Mouse (Mus musculus): ENCODE data around the gene Pip4k2c. TPM values are rescaled to one million over a fixed set of nuclear protein-coding genes. Genes with fewer than 3 reads are reported as not detected.

The Pip4k2c gene
- total and polyA plus RNA-seq, 2 experiments from 2014 or later, result 23.7 to 25.0 TPM

- ATAC-seq (ENCODE audit: insufficient read depth, low read depth), result no peak
- peaks cover 49% of the 10 kb centered on the region for H3K36me3 ChIP-seq (replicated peaks; ENCODE audit: control insufficient read depth, insufficient read depth, low read length)
- H3K4me2 ChIP-seq (ENCODE audit: low read depth, low read length), result no peak overlapping the region
- no peak overlapping the region for H3K9ac ChIP-seq (replicated peaks; ENCODE audit: low read depth, low read length)
- no peak for DNase-seq (ENCODE audit: low spot score)
- 87% methylated on average over 11 of the region's 11 CpGs for WGBS
- no peak overlapping the region for H3K27ac ChIP-seq (ENCODE audit: low read depth)
- no peaks in the 10 kb centered on the region for H3K27me3 ChIP-seq (ENCODE audit: control insufficient read depth, insufficient read depth, low read length)
- H3K4me3 ChIP-seq (ENCODE audit: low read depth, low read length), result no peak overlapping the region
- peaks cover 14% of the 10 kb centered on the region for H3K4me1 ChIP-seq (ENCODE audit: control insufficient read depth, insufficient read depth)
- TF ChIP-seq CTCF (IDR thresholded peaks at IDR 0.05; ENCODE audit: low read depth) (no peak), EP300 (IDR thresholded peaks at IDR 0.05; ENCODE audit: low read depth) (no peak)
- no peaks in the 10 kb centered on the region for H3K9me3 ChIP-seq (replicated peaks; ENCODE audit: control insufficient read depth, low read length)
Observed at GRCm38 (mm10) chr10:127199474-127199873, 11.9 kb downstream of the Pip4k2c start.

GRCm38 (mm10) chr10:127199068-127199467 is 12.3 kb downstream of the Pip4k2c start:
- H3K4me2 ChIP-seq (ENCODE audit: low read depth, low read length), result no peak overlapping the region
- no peak for TF ChIP-seq CTCF (IDR thresholded peaks at IDR 0.05; ENCODE audit: low read depth)
- no peak for TF ChIP-seq EP300 (IDR thresholded peaks at IDR 0.05; ENCODE audit: low read depth)
- DNase-seq (ENCODE audit: low spot score) (no peak), ATAC-seq (ENCODE audit: insufficient read depth, low read depth) (no peak)
- no peak overlapping the region for H3K4me3 ChIP-seq (ENCODE audit: low read depth, low read length)
- peaks cover 14% of the 10 kb centered on the region for H3K4me1 ChIP-seq (ENCODE audit: control insufficient read depth, insufficient read depth)
- 71% methylated on average over 5 of the region's 5 CpGs for WGBS
- no peak overlapping the region for H3K9ac ChIP-seq (replicated peaks; ENCODE audit: low read depth, low read length)
- no peak overlapping the region for H3K27ac ChIP-seq (ENCODE audit: low read depth)
- no peaks in the 10 kb centered on the region for H3K27me3 ChIP-seq (ENCODE audit: control insufficient read depth, insufficient read depth, low read length)
- H3K36me3 ChIP-seq (replicated peaks; ENCODE audit: control insufficient read depth, insufficient read depth, low read length), result peaks cover 48% of the 10 kb centered on the region
- no peaks in the 10 kb centered on the region for H3K9me3 ChIP-seq (replicated peaks; ENCODE audit: control insufficient read depth, low read length)

DNA sequence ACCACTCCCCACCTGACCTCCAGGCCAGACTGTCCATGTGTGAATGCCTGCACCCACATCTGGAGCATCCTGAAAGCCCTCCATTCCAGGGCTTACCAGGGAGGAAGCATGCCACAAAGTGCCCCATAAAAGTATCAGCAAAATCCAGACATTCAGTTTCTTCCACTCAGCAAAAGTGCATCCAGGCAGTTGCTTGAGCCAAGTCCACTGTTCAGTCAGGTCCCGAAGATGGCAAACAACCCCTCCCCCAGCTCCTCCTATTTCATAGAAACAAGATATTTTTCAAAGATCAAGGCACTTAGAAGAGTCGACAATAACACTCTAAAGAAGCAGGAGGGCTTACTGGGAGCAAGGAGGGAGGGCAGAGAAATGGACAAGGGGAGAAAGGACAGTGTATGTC is 12.9 kb downstream of the Pip4k2c start:
- H3K36me3 ChIP-seq (replicated peaks; ENCODE audit: control insufficient read depth, insufficient read depth, low read length), result peaks cover 43% of the 10 kb centered on the region
- no peak for DNase-seq (ENCODE audit: low spot score)
- no peak overlapping the region for H3K9ac ChIP-seq (replicated peaks; ENCODE audit: low read depth, low read length)
- no peak overlapping the region for H3K4me3 ChIP-seq (ENCODE audit: low read depth, low read length)
- H3K9me3 ChIP-seq (replicated peaks; ENCODE audit: control insufficient read depth, low read length), result no peaks in the 10 kb centered on the region
- WGBS, result 49% methylated on average over 2 of the region's 2 CpGs
- no peaks in the 10 kb centered on the region for H3K27me3 ChIP-seq (ENCODE audit: control insufficient read depth, insufficient read depth, low read length)
- no peak for ATAC-seq (ENCODE audit: insufficient read depth, low read depth)
- TF ChIP-seq CTCF (IDR thresholded peaks at IDR 0.05; ENCODE audit: low read depth), result no peak
- TF ChIP-seq EP300 (IDR thresholded peaks at IDR 0.05; ENCODE audit: low read depth), result no peak
- no peak overlapping the region for H3K4me2 ChIP-seq (ENCODE audit: low read depth, low read length)
- H3K27ac ChIP-seq (ENCODE audit: low read depth), result no peak overlapping the region
- H3K4me1 ChIP-seq (ENCODE audit: control insufficient read depth, insufficient read depth), result peaks cover 14% of the 10 kb centered on the region

GRCm38 (mm10) chr10:127197505-127198110 is 13.8 kb downstream of the Pip4k2c start:
- Histone ChIP-seq H3K9me3 (replicated peaks; ENCODE audit: control insufficient read depth, low read length) (no peaks in the 10 kb centered on the region), H3K27me3 (ENCODE audit: control insufficient read depth, insufficient read depth, low read length) (no peaks in the 10 kb centered on the region), H3K36me3 (replicated peaks; ENCODE audit: control insufficient read depth, insufficient read depth, low read length) (peaks cover 36% of the 10 kb centered on the region), H3K4me3 (ENCODE audit: low read depth, low read length) (no peak overlapping the region), H3K4me1 (ENCODE audit: control insufficient read depth, insufficient read depth) (peaks cover 14% of the 10 kb centered on the region), H3K9ac (replicated peaks; ENCODE audit: low read depth, low read length) (no peak overlapping the region), H3K27ac (ENCODE audit: low read depth) (no peak overlapping the region), H3K4me2 (ENCODE audit: low read depth, low read length) (no peak overlapping the region)
- 71% methylated on average over 11 of the region's 11 CpGs for WGBS
- TF ChIP-seq CTCF (IDR thresholded peaks at IDR 0.05; ENCODE audit: low read depth) (no peak), EP300 (IDR thresholded peaks at IDR 0.05; ENCODE audit: low read depth) (no peak)
- ATAC-seq (ENCODE audit: insufficient read depth, low read depth), result no peak
- no peak for DNase-seq (ENCODE audit: low spot score)

DNA sequence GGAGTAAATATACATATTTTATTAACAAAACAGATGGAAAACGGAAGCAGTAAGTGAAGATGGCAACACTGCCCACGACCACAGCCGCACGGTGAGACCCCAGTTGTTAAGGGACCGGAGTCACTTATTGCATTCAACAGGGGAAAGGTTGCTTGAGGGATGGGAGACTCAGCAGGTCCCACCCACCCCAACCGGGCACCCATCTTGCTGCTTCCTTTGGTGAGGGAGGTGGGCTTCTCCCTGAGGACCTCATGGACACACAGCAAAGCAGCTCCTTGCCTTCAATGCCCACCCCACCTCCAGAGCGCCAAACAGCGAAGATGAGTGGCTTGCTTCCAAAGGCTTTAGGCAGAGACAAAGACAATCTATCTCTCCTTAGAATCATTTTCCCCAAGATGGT is 14.3 kb downstream of the Pip4k2c start:
- peaks cover 14% of the 10 kb centered on the region for H3K4me1 ChIP-seq (ENCODE audit: control insufficient read depth, insufficient read depth)
- H3K27ac ChIP-seq (ENCODE audit: low read depth), result no peak overlapping the region
- no peaks in the 10 kb centered on the region for H3K9me3 ChIP-seq (replicated peaks; ENCODE audit: control insufficient read depth, low read length)
- no peaks in the 10 kb centered on the region for H3K27me3 ChIP-seq (ENCODE audit: control insufficient read depth, insufficient read depth, low read length)
- H3K36me3 ChIP-seq (replicated peaks; ENCODE audit: control insufficient read depth, insufficient read depth, low read length), result peaks cover 31% of the 10 kb centered on the region
- no peak overlapping the region for H3K9ac ChIP-seq (replicated peaks; ENCODE audit: low read depth, low read length)
- DNase-seq (ENCODE audit: low spot score) (no peak), ATAC-seq (ENCODE audit: insufficient read depth, low read depth) (no peak)
- 87% methylated on average over 8 of the region's 8 CpGs for WGBS
- TF ChIP-seq CTCF (IDR thresholded peaks at IDR 0.05; ENCODE audit: low read depth), result no peak
- TF ChIP-seq EP300 (IDR thresholded peaks at IDR 0.05; ENCODE audit: low read depth), result no peak
- no peak overlapping the region for H3K4me3 ChIP-seq (ENCODE audit: low read depth, low read length)
- H3K4me2 ChIP-seq (ENCODE audit: low read depth, low read length), result no peak overlapping the region

DNA sequence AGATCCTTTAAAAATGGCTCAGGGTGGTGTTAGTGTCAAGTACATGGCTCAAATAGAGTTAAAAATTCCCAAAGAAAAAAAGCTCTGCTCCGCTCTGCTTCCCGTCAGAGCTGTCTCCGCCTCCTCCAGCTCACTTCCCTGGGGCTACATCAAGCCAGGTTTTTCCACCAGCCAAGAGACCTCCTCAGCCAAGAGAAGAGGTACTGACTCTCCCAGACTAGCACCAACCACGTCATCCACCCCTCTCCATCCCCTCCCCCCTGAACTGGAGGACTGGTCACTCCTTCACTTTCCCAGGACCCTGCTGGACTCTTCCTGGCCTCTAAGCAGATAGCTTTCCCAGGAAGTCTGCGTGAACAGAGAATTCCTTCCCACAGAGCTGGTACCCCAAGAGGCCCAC is 15.0 kb downstream of the Pip4k2c start:
- Histone ChIP-seq H3K27me3 (ENCODE audit: control insufficient read depth, insufficient read depth, low read length) (no peaks in the 10 kb centered on the region), H3K36me3 (replicated peaks; ENCODE audit: control insufficient read depth, insufficient read depth, low read length) (peaks cover 25% of the 10 kb centered on the region), H3K27ac (ENCODE audit: low read depth) (peak overlapping the region; percentile 94), H3K4me2 (ENCODE audit: low read depth, low read length) (peak overlapping the region; percentile 99), H3K9ac (replicated peaks; ENCODE audit: low read depth, low read length) (peak overlapping the region; percentile 86; the same call in 1 of the 2 replicates), H3K4me1 (ENCODE audit: control insufficient read depth, insufficient read depth) (peaks cover 14% of the 10 kb centered on the region), H3K4me3 (ENCODE audit: low read depth, low read length) (peak overlapping the region; percentile 98), H3K9me3 (replicated peaks; ENCODE audit: control insufficient read depth, low read length) (no peaks in the 10 kb centered on the region)
- WGBS, result 5% methylated on average over 5 of the region's 5 CpGs
- peak; percentile 72 for ATAC-seq (ENCODE audit: insufficient read depth, low read depth)
- DNase-seq (ENCODE audit: low spot score), result peak; percentile 87
- TF ChIP-seq CTCF (IDR thresholded peaks at IDR 0.05; ENCODE audit: low read depth) (no peak), EP300 (IDR thresholded peaks at IDR 0.05; ENCODE audit: low read depth) (no peak)

All from heart, postnatal 0 days (tissue).